Mouse (Mus musculus): Measurements from ENCODE around the gene Xylt1.

DNA sequence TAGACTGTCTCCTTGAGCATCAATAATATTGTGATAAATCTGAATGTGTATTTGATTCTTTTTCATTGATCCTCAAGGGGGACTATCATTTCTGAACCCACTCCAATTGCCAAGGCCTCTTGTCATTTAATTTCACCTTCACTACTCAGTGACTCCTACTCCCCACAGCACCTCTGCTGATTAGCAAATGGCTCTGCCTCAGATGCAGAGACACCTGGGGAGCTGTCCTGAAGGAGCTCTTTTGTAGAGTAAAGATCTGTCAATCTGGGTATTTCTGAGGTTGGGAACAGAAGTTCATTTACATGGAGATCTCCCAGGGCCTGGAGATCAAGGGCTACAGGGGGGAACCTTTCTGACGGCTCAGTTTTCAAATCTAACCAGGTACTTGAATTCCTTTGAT is 98.2 kb downstream of the Xylt1 start:
- TF ChIP-seq E2F4 (IDR thresholded peaks at IDR 0.05; ENCODE audit: borderline replicate concordance, low read depth, low read length) = no peak
- no peak for TF ChIP-seq KAT2A (conservative IDR thresholded peaks at IDR 0.05; ENCODE audit: low read depth, low read length)

All from MEL (cell line).